Mouse (Mus musculus) retina, adult 2 months (tissue): Measurements from ENCODE around the gene Mustn1.

Experiments used
- DNase-seq: peaks from one replicate; pipeline ENCODE4 v3.0.0-alpha.2; 2012; ENCODE audit warnings: low read depth, low spot score

Gene Mustn1

DNA sequence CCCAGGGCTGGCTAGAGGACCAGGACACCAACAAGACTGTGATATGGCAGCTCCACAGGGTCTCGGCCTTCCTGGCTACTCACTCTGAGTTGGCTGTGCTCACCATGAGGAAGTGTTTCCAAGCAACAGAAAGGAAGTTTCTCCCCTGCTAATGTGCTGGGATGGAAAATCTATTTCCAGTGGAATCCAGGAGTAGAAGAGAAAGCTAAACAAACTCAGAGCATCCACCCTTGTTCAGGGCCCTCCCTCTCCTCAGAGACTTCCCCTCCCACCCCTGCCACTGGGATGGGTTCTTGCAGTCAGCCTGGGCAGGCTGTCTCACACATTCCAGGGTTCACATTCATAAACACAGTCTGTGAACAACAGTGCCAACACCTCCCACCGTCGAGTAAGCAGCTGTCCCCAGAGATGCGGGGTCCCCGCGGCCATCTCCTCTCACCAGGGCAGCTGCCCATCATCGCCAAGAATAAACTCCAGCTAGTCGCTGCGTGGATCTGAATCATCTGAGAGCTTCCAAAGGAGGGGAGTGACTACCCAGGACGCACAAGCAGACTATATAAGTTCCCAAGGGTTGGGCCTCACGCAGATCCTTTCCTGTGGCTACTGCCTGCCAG is at the start of gene Mustn1:
Mustn1 (plus strand) TSS at position 243 of the 614 bp plus-strand sequence.
- no peak for DNase-seq

DNA sequence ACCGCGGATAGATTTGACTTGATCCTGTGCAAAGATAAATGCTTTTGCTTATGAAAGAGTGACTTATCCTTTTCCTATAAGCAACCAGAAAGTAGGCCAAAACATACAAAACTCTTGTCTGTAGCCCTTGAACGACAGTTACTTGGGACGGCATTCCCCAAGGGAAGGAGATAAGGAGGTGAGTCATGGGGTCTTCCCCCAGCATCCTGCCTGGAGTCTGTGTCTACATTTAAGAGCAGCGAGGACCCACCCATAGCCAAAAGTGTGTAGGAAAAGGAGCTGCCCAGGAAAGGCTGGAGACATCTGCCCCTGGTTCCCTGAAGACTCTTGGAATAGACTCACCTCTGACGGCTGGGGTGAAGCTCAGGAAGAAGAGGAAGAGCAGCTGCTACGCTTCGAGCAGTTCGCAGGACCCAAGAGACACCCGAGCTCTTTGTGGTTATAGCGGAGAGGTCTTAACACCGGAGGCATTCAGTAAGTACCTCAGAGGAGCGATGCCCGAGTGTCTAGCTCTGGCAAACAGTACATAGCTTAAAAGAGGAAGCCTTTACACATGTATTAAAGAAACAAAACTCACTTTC is 41.5 kb upstream of the Mustn1 start:
- DNase-seq: no peak

DNA sequence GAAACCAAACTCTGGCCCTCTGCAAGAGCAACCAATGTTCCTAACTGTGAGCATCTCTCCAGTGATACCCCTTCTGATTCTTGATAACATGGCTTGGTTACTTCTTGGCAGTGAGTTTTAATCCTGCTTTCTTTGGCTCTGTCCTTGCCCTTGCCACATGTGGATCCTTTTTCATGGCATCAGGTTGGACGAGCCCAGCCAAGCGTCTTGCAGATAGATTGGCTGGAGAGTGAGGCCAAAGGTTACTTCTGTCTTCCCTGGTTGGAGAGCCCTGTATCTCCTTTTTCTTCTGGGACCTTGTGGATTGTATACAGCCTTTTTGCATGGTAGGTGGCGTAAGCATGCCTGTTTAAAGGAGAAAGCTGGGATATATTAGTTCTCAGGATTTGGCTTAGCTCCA is 35.3 kb upstream of the Mustn1 start:
- no peak for DNase-seq

DNA sequence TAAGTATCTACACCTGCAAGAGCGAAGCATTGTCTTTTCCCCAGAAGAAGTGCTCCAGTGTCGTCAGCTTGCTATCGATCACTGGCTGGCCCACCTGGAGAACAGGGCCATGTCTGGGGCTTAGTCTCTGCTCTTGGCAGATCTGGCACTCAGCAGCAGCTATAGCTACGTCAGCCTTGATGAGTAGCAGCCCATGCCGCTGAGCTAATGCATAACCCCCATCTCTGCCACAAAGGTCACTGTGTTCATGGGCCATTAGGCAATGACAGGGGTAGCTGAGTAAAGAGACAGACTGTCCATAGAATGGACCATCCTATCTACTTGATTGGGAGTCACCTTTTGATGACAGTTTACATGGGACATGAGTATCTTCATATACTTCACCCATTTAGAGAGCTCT is 28.5 kb upstream of the Mustn1 start:
- no peak for DNase-seq

DNA sequence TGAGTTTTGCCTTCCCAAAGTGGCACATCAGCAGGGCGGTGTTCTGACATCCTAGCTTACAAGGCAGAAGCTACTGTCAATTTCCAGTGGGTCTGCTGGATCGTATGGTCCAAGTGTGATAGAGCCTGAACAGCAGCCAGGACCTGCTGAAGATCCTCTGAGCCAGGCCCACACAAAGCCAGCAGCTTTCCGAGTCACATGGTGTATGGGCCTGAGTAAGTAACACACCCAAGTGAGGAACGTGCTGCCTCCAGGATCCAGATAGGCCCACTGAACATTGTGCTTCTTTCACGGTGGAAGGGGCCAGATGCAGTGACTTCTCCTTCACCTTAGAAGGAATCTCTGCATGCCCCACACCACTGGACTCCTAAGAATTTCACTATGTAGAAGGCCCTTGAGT is 26.7 kb upstream of the Mustn1 start:
- DNase-seq: no peak

DNA sequence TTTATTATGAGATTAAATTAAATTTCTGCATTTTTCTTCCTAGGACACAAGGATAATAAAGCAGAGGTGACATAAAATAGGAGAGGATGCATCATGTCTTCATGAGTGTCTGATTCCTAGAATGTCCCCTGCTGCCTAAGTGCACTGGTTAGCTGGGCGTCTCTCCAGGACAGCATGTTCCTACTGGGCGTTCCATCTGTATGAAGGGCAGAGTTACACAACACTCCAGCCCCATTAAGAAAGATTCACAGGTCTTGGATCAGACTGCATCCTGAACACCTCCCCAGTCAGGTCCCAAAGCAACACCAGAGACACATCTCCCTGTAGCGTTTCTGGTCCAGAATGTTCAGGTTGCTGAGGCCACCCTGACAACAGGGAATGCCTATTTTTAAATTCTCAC is 23.7 kb upstream of the Mustn1 start:
- DNase-seq: no peak

DNA sequence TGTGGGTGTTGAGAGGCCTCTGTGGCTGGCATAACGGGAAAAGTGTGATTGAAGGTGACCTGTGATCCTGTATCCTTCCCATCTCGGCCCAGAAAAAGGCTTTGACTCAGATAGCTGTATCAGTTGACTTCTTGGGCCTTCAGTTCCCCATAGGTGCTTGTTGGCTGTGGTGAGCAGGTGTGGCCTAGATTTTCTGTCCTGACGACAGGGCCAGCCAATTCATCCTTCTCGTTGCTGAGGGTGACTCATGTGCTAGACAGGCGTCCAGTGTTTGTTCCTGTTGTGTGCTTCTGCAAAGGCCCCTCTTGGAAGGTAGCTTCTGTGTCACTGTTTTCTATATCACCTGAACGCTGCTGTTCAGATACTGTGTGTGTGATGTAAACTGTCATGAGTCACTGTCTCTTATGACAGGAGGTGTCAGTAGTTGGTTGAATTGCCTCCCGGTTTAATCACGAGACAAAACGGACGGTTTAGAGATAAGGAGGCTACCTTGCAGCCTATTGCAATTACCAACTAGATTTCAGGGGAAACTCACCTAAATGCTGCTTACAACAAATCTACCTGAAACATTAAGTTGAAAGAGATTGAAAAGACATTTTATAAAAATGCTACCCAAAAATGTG is 22.0 kb upstream of the Mustn1 start:
- no peak for DNase-seq

DNA sequence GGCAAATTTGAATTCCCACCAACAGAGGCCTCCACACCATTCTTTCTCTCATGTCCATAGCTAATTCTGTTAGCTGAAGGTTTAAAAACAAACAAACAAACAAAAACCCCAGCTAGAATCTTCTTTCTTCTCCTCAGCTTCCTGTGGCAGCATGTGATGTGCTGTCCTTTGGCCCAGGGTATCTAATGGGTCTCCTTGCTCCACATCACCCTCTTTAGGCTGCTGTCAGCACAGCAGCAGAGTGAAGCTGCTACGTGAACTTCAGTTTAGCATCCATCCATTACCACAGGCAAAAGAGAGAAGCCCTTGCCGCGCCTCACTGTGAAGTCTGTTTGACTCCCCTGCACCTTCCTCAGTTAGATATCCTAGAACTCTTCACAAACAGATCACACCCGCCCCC is 21.0 kb upstream of the Mustn1 start:
- no peak for DNase-seq

DNA sequence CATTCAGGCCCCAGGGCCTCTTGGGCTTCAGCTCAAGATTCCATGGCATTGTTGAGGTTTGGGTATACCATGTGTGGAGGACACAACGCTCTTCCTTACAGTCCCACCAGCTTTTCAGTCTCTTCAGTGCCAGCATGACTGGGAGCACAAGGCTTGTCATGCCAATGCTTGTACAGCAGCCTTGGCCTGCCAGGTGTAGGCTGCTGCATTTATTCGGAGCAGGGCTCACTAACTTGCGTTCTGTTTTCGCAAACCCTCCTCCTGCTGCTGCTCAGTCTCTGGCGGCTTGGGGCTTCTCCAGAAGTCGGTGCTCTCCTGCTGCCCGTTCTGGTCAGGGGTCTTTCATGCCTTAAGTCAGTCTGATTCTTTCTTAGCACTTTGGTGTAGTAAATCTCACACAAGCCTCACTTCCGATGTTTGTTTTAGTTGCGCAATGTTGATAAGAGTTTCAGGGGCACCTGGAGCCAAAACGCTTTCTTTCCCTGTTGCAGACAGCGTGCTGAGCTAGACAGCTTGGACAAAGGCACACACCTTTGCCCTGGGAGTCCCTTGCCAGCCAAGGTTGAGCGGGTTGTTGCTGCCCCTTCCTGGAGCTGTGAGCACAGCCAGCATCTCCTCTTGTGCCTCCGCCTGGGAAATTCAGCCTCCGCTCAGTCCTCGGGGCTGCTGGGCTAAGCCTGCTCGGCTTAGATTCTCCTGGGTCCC is 17.4 kb upstream of the Mustn1 start:
- no peak for DNase-seq

DNA sequence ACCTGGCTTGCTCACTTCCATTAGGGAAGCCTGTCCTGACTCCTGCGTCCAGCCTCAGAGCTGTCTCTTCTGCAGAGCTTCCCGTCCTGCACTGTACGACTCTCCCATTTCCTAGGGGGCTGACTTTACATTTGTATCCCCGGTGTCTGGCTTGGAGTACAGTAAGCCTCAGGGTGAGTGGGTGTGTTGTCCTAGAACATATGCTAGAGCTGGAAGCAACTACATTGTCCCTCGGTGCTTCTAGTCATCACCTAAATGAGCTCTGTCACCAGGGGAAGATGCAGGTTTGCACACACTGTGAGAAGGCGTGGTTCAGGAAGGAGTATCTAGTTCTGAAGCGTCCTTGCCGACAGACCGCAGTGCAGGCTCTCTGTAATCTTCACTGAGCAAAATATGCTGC is 16.6 kb upstream of the Mustn1 start:
- no peak for DNase-seq

DNA sequence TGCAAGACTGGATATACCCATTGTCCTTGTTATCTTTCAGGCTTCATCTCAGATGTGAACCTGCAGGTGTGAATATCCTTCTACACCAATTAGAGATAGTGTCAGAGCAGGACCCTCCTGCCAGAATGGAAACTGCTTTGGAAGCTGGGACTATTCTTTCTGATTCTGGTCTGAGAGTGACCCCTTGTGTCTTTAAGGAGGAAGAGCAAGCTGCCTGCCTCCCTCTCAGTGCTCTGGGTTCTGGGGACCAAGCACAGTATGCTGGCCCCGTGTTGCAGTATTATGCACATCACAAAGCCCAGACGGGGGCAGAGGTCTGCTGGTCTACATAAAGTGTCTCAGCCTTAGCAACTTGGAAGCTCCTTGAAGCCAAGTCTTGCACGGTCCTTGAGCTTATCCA is 13.7 kb upstream of the Mustn1 start:
- DNase-seq: no peak

DNA sequence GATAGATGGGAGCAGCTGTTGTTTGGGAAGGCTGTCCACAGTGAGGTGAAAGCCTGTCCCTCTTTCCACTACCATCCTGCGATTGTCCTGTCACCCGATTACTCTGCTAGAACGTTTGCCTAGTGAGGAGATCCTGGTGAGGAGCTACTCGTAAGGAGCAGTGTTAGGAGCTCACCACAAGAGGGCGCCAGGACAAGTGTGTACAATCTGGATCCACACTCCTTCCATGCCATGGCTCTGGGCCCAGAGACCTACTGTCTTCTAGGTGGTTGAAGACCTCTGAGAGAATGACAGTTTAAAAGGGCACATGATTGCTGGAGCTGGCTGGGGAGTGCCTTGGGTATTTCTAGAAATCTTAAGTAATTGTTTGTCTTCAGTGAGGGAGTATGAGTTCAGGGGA is 12.0 kb upstream of the Mustn1 start:
- DNase-seq: peak; percentile 36

DNA sequence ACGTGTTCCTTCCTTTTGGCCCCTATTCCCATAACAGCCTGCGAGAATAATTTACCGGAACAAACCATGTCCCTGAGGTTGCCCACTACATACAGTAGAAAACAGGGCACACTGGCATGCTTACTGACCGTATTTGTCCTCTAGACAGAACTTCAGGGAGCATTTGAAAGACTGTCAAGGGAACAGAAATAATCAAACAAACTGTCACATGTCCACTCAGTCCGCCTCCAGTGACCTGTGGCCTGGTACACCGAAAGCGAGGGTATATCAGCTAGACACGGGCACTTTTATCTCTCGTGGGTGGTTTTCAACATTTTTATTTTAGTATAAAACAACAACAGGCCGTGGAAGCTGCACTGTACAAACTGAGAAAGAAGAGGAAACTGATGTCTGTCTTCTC is 10.2 kb upstream of the Mustn1 start:
- DNase-seq: no peak

DNA sequence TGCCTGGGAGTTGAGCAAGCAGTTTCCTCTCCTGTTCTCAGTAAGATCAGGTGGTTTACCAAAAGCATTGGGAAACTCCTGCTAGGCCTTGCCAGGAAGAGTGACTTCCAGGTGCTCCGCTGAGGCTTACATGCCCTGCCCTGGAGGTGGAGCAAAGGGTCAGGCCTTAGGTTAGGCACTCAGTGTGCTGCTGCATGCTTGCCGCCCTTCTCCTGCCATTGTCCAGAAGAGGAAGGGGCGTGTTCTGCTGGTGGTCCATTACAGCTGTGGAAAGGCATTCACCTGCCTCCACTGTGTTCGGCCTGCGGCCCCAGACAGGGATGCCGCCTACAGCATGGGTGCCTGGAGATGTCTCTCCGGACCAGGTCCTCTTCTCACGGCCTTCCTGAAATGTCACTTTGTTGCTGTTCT is 9.6 kb upstream of the Mustn1 start:
- DNase-seq: no peak

DNA sequence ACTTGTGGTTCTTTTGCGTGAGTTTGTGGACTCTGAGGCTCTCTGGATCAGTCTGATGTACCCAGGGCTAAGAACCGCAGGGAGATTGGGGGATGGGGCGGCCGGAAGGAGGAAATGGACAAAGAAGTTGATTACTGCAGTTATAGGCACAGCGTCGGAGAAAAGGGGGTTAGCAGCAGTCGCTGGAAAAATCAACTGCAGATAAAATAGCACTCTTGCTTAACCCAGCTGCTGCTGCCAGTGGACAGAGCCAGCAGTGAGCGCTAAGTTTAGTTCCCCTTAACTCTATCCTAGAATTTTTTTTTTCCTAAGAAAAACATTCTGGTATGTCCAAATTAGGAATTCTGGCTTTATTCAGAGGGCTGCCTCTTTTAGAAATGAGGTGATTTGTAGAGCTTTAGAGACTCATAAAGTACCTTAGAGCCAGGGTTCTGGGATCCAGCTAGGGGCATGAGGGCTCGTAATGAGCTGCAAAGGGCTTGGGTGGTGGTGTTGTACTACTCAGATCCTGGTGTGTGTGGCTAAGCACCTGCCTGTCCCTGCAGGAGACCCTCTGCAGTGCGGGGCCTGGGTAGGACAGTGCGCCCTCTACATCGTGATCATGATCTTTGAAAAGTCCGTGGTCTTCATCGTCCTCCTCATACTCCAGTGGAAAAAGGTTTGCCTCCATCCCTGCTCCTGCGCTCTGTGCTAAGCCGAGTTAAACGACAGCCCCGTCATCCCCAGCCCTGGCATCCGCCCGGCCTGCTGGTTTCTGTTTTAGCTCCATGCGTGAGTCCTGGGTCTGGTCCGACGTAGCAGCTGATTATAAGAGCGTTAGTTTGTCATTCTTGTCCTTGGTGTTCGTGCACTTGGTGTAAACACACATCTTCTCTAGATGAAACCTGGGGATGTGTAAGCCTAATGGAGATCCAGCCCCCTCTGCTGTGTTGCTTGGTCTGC is 8.5 kb upstream of the Mustn1 start:
- no peak for DNase-seq

DNA sequence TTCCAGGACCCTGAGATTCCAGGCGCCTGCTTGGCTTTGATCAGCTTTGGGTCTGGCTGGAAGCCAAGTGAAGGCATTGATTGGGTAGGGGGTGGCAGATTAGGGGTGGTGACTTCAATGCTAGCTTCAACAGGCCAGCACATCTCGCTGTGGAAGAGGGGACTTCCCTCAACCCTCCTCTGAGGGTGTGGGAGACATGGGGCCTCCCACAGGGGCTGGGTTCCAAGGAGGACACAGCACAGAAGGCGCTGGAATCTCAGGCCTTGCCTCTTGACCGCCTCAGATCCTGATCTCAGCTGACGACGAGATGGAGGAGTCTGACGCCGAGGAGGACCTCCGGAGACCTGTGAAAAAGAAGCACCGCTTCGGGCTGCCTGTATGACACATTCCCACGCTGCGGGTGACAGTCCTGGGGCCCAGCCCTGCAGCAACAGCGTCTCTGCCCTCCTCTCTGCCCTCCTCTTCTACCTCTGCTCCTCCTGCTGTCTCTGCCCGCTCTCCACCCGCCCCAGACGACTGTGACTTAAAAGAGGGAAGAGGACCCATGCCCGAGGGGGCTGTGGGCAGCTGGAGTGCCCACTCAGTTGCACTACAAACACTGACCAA is 4.8 kb upstream of the Mustn1 start:
- DNase-seq: no peak

DNA sequence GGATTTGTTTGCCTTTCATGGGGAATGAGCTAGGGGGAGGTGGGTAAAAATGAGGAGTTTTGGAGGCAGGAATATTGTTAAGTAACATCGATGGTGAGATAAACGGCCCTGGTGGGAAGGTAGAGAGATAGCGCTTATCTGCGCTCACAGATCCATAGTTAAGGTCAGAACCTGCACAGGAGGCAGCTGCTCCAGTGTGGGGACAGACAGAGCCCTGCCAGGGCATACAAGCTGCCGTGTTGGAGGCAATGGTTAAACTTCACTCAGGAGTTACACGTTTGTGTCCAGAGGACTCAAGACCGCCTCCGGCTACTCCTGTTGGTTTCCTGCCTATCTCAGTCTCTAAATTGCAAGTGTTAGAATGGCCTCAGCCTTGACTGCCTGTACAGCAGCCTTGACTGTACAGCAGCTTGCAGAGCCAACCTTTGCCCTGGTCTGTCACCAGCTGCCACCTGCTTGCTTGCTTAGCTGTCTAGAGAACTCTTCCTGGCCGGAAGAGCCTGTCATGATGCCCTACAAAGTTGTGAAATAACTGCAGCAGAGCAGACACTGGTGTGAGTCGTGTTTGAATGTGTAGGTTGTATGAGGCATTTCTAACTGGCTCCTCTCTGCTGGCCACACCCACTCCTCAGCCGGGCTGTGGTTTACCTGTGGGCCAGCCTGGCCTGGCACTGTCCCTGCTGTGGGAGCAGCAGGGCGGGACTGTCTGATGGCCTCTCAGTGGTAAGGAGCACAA is 3.7 kb upstream of the Mustn1 start:
- DNase-seq: no peak

DNA sequence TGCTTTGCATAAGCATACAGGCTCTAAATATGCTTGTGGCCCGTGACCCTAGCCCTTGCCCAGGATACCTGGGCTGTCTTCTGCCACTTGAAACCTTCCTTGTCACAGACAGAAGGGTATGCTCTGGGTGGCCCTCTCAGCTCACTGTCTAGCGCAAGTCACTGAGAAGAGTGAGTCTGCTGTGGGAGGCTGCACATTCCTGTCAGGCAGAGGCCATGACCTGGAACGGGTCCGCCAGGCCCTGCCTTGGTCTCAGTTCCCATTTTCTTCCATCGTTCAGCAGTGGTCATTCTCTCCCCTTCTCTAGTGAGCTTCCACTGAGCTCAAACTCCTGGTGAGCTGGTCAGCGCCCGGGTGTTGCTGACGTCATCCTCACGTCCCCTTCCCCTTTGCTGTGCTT is 3.0 kb upstream of the Mustn1 start:
- DNase-seq: no peak

DNA sequence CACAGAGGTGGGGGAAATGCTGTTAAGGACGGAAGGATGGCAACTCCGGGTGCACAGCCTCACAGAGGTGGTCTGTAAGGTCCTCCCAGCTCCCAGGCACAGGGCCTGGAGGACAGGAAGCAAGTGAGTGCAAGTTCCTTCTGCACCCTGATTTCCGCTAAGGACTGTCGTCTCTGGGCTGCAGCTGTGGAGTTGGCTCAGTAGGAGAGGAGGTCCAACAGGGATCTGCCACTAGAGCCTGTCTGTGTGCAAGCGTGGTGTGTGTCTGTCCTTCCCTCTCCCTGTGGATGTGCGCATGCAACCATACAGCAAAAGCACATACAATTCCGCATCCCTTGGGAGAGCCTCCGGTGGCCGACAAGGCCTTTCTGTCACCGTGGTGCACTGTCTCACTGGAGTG is 2.5 kb upstream of the Mustn1 start:
- no peak for DNase-seq

DNA sequence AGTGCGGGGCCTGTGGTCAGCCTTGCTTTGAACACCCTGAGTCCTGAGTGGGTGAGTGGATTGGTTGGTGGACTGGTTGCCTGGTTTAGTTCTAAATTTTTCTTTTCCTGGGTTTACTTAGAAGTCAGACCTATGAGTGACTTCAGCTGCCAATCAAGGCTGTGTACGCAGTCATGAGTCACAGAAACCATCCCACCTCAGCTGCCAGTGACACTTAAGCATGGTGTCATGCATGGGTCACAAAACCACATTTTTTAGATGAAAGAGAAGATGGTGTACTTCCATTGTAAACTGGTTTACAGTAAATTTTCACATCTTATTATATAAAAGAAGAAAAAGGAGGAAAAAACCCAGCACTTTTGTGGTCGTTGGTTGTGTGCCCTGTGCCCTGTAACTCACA is 1.2 kb upstream of the Mustn1 start:
- no peak for DNase-seq

DNA sequence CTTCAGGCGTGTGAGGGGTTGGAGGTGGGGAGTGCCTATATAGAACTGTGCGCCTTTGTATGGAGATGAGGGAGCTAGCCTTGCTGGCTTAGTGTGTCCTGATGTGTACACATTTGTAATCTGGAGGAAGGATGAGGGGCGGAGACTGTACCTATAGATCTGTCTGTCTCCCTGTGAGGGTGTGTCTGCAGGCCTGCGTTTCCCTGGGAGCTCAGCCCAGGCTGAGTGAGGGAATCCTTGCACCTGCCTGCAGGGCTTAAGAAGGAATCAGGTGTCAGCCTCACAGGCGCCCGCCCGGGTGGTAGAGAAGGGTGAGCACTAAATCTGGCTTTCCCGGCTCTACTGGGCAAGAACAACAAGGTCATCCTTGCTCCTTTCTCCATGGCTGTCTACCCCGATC is 794 bp downstream of the Mustn1 start:
- no peak for DNase-seq
